Mouse (Mus musculus): ENCODE measurements at regions not wholly inside any gene's neighbourhood (a gene's known extent, or its start where the extent isn't known, plus 50 kb on each side); places are given as distances from the start of the nearest gene placed in this dataset.

DNA sequence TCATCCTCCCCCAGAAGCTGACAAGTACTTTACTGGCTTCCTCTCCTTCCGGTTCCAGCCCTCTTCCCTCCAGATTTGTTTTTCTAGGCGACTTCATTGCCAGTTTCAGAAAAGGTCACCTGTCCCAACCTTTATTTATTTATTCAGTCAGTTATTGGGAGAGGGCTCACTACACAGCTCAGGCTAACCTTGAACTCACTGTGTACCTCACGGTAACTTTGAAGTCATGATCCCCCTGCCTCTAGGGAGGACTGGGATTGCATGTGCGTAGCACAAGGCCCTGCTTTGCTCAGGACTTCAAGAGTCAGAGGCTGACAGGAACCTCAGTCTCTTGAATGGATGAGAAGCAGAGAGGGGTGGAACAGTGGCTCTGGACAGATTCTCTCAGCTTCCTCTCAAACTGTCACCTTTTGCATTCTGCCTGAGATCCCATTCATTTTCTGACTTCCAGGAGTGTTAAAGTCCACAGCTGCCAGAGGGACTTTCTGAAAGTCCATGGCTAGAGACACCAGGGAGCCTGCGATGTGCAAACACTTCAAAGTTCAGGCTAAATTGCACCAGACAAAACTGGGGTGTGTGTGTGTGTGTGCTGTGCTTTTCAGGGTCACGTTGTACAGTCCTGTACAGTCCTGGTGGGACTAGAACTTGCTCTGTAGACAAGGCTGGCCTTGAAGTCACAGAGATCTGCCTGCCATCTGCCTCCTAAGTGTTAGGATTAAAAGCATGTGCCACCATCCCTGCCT, 211.2 kb upstream of the Atp6ap2 start:
- no peak for TF ChIP-seq ZC3H11A (IDR thresholded peaks at IDR 0.05; ENCODE audit: borderline replicate concordance, low read depth, low read length)
- no peak for TF ChIP-seq HCFC1 (IDR thresholded peaks at IDR 0.05; ENCODE audit: borderline replicate concordance, insufficient read depth, low read length)

Measured in ES-E14 (cell line).